Mouse (Mus musculus) heart, postnatal 0 days (tissue): ENCODE measurements at regions not wholly inside any gene's neighbourhood (a gene's known extent, or its start where the extent isn't known, plus 50 kb on each side); places are given as distances from the start of the nearest gene placed in this dataset.

ENCODE experiments used
- ATAC-seq: fragments of 200-750 bp; cut with Nextera tagmentation; 2 replicates; pipeline ENCODE4 v1.8.0; 2017; ENCODE audit warnings: low read depth, moderate number of reproducible peaks, moderate library complexity; ENCODE audit not compliant: insufficient read depth
- DNase-seq: peaks from one replicate; pipeline ENCODE4 v3.0.0-alpha.2; 2016; ENCODE audit warnings: low spot score
- H3K27ac ChIP-seq: fragments of 300-500 bp; sonication (generic); 2 replicates; pipeline ENCODE4 v1.5.1; 2014; ENCODE audit warnings: low read depth, mild to moderate bottlenecking
- H3K27me3 ChIP-seq: fragments of 300-500 bp; sonication (generic); 2 replicates; pipeline ENCODE4 v1.6.1; 2014; ENCODE audit warnings: low read length, mixed read lengths; ENCODE audit not compliant: control insufficient read depth, insufficient read depth
- H3K36me3 ChIP-seq: fragments of 300-500 bp; sonication (generic); replicated peaks from 2 replicates; pipeline ENCODE4 v1.6.1; 2014; ENCODE audit warnings: low read length, mixed read lengths; ENCODE audit not compliant: control insufficient read depth, insufficient read depth
- H3K4me1 ChIP-seq: fragments of 300-500 bp; sonication (generic); 2 replicates; pipeline ENCODE4 v1.6.1; 2014; ENCODE audit warnings: antibody characterized with exemption; ENCODE audit not compliant: control insufficient read depth, insufficient read depth
- H3K4me2 ChIP-seq: fragments of 300-500 bp; sonication (generic); 2 replicates; pipeline ENCODE4 v1.6.1; 2014; ENCODE audit warnings: low read depth, mild to moderate bottlenecking, low read length, moderate library complexity
- H3K4me3 ChIP-seq: fragments of 300-500 bp; sonication (generic); 2 replicates; pipeline ENCODE4 v1.5.1; 2014; ENCODE audit warnings: low read depth, low read length
- H3K9ac ChIP-seq: fragments of 300-500 bp; sonication (generic); replicated peaks from 2 replicates; pipeline ENCODE4 v1.6.1; 2014; ENCODE audit warnings: low read depth, low read length, mixed read lengths
- H3K9me3 ChIP-seq: fragments of 300-500 bp; sonication (generic); replicated peaks from 2 replicates; pipeline ENCODE4 v1.6.1; 2016; ENCODE audit warnings: low read length; ENCODE audit not compliant: control insufficient read depth
- CTCF ChIP-seq: IDR thresholded peaks from 2 replicates; pipeline ENCODE4 v1.5.1; 2016; ENCODE audit warnings: antibody characterized with exemption, control low read depth, low read depth
- EP300 ChIP-seq: IDR thresholded peaks from 2 replicates; pipeline ENCODE4 v1.6.1; 2016; ENCODE audit warnings: antibody characterized with exemption, low read depth
- WGBS: fragments of 180-500 bp; shearing (Covaris S2); extraction: QIAGEN DNeasy Blood & Tissue Kit; methylation state at CpG from one replicate; pipeline ENCODE4 v1.1.7; 2014; 5-methylcytosine and 5-hydroxymethylcytosine counted together

DNA sequence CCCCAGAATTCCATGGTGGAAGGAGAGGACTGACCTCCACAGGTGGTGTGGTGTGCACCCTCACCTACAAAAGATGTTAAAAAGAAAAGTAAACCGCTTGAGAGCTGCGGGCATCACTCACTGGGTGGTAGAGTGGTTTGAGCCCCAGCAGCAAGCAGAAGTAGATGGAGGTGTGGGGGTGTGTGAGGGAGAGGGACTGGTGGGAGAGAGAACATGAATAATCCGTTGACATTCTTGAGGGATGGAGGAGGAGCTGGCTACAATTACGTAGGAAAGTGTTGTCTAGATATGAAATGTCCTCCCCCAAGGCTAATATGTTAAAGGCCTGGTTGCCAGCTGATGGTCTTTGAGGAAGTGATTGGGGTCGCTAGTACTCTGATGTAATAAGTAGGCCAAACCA is 123.2 kb upstream of the Foxn2 start:
- no peak overlapping the region for H3K27ac ChIP-seq
- H3K4me3 ChIP-seq, result no peak overlapping the region
- H3K9me3 ChIP-seq, result no peaks in the 10 kb centered on the region; the same call in 1 of the 2 replicates
- no peaks in the 10 kb centered on the region for H3K36me3 ChIP-seq
- TF ChIP-seq EP300 (no peak), CTCF (no peak)
- ATAC-seq, result no peak
- no peak overlapping the region for H3K4me2 ChIP-seq
- 70% methylated on average over 5 of the region's 5 CpGs for WGBS
- DNase-seq, result no peak
- H3K9ac ChIP-seq, result no peak overlapping the region
- H3K4me1 ChIP-seq, result no peaks in the 10 kb centered on the region
- no peaks in the 10 kb centered on the region for H3K27me3 ChIP-seq

- TF ChIP-seq EP300, result no peak
- no peak for TF ChIP-seq CTCF
- Histone ChIP-seq H3K4me1 (no peaks in the 10 kb centered on the region), H3K4me3 (no peak overlapping the region), H3K36me3 (no peaks in the 10 kb centered on the region), H3K9me3 (no peaks in the 10 kb centered on the region; the same call in 1 of the 2 replicates), H3K27me3 (no peaks in the 10 kb centered on the region), H3K9ac (no peak overlapping the region), H3K27ac (no peak overlapping the region), H3K4me2 (no peak overlapping the region)
- ATAC-seq (no peak), DNase-seq (no peak)
- WGBS, result 88% methylated on average over 7 of the region's 7 CpGs
These were observed 122.7 kb upstream of the Foxn2 start for GRCm38 (mm10) chr17:88317806-88318205.

- no peak for DNase-seq
- peak; percentile 49 for ATAC-seq
- no peaks in the 10 kb centered on the region for H3K27me3 ChIP-seq
- H3K9ac ChIP-seq, result no peak overlapping the region
- 57% methylated on average over 16 of the region's 16 CpGs for WGBS
- no peak for TF ChIP-seq EP300
- TF ChIP-seq CTCF, result no peak
- H3K4me1 ChIP-seq, result no peaks in the 10 kb centered on the region
- no peak overlapping the region for H3K27ac ChIP-seq
- no peak overlapping the region for H3K4me3 ChIP-seq
- H3K4me2 ChIP-seq, result no peak overlapping the region
- no peaks in the 10 kb centered on the region; the same call in 1 of the 2 replicates for H3K9me3 ChIP-seq
- H3K36me3 ChIP-seq, result no peaks in the 10 kb centered on the region
These were observed 122.2 kb upstream of the Foxn2 start for GRCm38 (mm10) chr17:88318207-88318791.

- no peaks in the 10 kb centered on the region for H3K36me3 ChIP-seq
- no peak overlapping the region for H3K4me2 ChIP-seq
- H3K9me3 ChIP-seq, result no peaks in the 10 kb centered on the region
- TF ChIP-seq CTCF (no peak), EP300 (no peak)
- H3K4me1 ChIP-seq, result no peaks in the 10 kb centered on the region
- no peak for DNase-seq
- H3K4me3 ChIP-seq, result no peak overlapping the region
- H3K27ac ChIP-seq, result no peak overlapping the region
- no peak for ATAC-seq
- H3K9ac ChIP-seq, result no peak overlapping the region
- WGBS, result 58% methylated on average over 5 of the region's 5 CpGs
- H3K27me3 ChIP-seq, result no peaks in the 10 kb centered on the region
These were observed 121.6 kb upstream of the Foxn2 start for GRCm38 (mm10) chr17:88318936-88319335.

GRCm38 (mm10) chr17:88320686-88321085 is 119.8 kb upstream of the Foxn2 start:
- TF ChIP-seq EP300 (no peak), CTCF (no peak)
- Histone ChIP-seq H3K9me3 (no peaks in the 10 kb centered on the region), H3K27ac (no peak overlapping the region), H3K4me2 (no peak overlapping the region), H3K36me3 (no peaks in the 10 kb centered on the region), H3K27me3 (no peaks in the 10 kb centered on the region), H3K4me1 (no peaks in the 10 kb centered on the region; the same call in 1 of the 2 replicates), H3K4me3 (no peak overlapping the region), H3K9ac (no peak overlapping the region)
- ATAC-seq, result no peak
- WGBS, result 74% methylated on average over 1 of the region's 1 CpGs
- no peak for DNase-seq

GRCm38 (mm10) chr17:88325326-88325909 is 115.1 kb upstream of the Foxn2 start:
- H3K4me2 ChIP-seq, result no peak overlapping the region
- H3K4me3 ChIP-seq, result no peak overlapping the region
- 67% methylated on average over 14 of the region's 14 CpGs for WGBS
- H3K36me3 ChIP-seq, result no peaks in the 10 kb centered on the region
- ATAC-seq (no peak), DNase-seq (no peak)
- peaks cover 11% of the 10 kb centered on the region for H3K4me1 ChIP-seq
- peaks cover 4% of the 10 kb centered on the region for H3K9me3 ChIP-seq
- no peaks in the 10 kb centered on the region for H3K27me3 ChIP-seq
- H3K9ac ChIP-seq, result no peak overlapping the region
- TF ChIP-seq CTCF, result no peak
- no peak for TF ChIP-seq EP300
- no peak overlapping the region for H3K27ac ChIP-seq
